Mouse (Mus musculus) liver, embryonic 14.5 days (tissue): Measurements from ENCODE around the gene Tmsb10.

Experiments used
- CTCF ChIP-seq: IDR thresholded peaks from 2 replicates; pipeline ENCODE4 v1.5.1; 2016; ENCODE audit warnings: antibody characterized with exemption, low read depth, control low read depth
- EP300 ChIP-seq: IDR thresholded peaks from 2 replicates; pipeline ENCODE4 v1.6.1; 2016; ENCODE audit warnings: antibody characterized with exemption, low read depth

DNA sequence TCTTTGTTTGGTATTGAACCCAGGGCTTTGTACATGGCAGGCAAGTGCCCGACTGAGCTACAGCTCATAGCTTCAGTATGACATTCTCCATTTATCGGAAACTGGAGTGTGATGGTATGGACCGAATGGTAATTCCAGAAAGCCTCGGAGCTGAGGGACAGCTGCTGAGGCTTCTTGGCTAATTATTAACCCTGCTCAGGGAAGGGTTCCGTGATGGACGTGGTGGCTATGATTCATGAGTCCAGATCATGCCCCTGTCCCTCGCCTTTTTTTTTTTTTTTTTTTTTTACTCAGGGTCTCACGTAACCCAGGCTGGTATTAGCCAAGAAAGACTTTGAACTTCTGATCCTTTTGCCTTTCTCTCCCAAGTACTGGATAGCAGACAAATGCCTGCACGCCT is 3.1 kb upstream of the Tmsb10 start:
- TF ChIP-seq CTCF (no peak), EP300 (no peak)
